Mouse (Mus musculus): Measurements from ENCODE around the gene Cnot6. TPM values are rescaled to one million over a fixed set of nuclear protein-coding genes. Genes with fewer than 3 reads are reported as not detected.

Cnot6 gene
- 10 to 100 TPM; 44.2 to 47.3 TPM for total RNA-seq (2023)

DNA sequence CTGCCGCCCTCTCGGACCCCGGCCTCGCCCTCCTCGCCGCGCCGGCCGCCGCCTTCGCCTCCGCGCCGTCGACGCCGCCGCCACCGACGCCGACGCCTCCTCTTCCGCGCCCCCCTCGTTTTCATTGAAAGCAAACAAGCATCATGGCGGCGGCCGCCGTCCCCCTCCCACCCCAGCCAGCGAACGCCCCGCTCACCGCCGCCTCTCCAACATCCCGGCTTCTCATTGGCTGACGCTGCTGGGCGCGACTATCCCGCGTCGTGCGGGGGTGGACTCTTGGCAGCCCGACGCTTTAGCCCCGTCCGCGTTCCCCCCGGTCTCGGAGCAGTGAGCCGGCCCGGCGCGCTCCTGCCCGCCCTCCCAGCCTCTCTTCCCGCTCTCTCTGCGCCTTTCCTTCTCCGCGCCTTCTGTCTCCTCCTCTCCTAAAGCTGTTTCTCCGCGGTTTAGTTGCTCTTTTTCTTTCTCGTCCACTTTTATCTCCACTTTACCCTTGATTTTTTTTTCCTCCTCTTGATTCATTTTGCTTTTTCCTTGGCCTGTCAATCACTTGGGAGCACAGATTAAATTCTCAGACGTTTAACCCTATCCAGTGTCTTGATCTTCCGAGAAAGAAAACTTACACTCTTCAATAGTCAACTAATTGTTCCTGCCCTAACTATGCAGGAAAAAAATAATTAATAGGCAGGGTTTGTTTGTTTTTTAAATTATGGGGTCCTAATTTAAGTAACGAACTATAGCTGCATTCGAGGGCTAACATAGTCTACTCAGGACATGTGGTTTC is at the start of gene Cnot6:
Gene Cnot6, minus strand, starts transcription at position 169 of the 781 bp plus-strand sequence.

DNA sequence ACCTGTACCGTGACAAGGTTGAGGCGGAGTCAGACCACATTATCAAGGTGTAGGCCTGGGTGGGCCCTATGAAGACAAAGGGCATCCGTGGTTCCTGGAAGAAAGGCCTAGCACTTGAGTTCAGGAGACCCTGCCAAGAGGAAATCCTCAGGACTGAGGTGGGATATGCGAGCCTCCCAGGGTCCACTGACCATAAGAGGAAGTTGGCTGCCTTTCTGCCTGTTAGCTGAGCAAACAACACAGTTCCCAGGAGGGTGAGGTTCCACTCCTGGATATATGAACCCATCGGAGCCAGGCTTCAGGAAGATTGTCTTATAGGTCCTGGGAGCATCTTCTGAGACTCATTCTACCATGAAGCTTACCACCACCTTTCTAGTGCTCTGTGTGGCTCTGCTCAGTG is 49.2 kb downstream of the Cnot6 start, which contains the start of gene Scgb3a1:
Gene Scgb3a1, plus strand, starts transcription at position 301 of the 400 bp plus-strand sequence.

Other genes with a start within 250 kb of the Cnot6 start
- gene Olfr1386, start 247.7 kb downstream of the Cnot6 start, total RNA-seq (2023), result not detected
- gene Olfr1385, start 223.7 kb downstream of the Cnot6 start, total RNA-seq (2023), result under 1 TPM in 1 of 2 experiments, not detected in 1; 0.11 TPM
- gene Olfr1384, start 206.0 kb downstream of the Cnot6 start, total RNA-seq (2023), result not detected
- gene Olfr1383, start 193.1 kb downstream of the Cnot6 start, total RNA-seq (2023), result not detected
- not detected for gene Olfr1382, start 184.5 kb downstream of the Cnot6 start, total RNA-seq (2023)
- not detected for gene Olfr1381, start 169.3 kb downstream of the Cnot6 start, total RNA-seq (2023)
- gene Olfr1380, start 155.8 kb downstream of the Cnot6 start, total RNA-seq (2023), result not detected
- gene Flt4, start 103.5 kb downstream of the Cnot6 start, total RNA-seq (2023), result under 1 TPM; 0.22 to 0.53 TPM
- gene Scgb3a1, start 49.1 kb downstream of the Cnot6 start, total RNA-seq (2023), result not detected
- not detected for gene Gfpt2, start 81.5 kb upstream of the Cnot6 start, total RNA-seq (2023)
- gene Mapk9, start 134.0 kb upstream of the Cnot6 start, total RNA-seq (2023), result 10 to 100 TPM; 24.1 to 26.7 TPM
- not detected for gene Rasgef1c, start 189.1 kb upstream of the Cnot6 start, total RNA-seq (2023)

Measured in neutrophil, adult 59 days (primary cell).